Comparison of ENCODE assay signal across 16 mouse cellular contexts in the genomic region with DNA sequence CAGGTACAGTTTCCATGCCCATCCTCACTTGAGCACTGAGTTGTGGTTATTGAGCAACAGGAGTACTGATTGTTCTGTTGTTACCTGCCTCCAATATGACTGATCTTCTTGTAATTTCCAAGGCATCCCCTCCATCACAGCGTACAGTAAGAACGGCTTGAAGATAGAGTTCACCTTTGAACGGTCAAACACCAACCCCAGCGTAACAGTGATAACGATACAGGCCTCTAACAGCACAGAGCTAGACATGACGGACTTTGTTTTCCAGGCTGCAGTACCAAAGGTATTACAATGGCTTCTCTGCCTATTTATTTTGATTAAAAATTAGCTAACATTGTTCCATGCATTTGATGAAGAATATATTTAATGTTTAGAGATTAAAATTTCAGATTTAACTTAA.
"Had no signal": no experiment of that assay in that cellular context is flagged by ENCODE, and none has a peak within 500 bp of the region (broad histone marks: within the 10 kb centered on the region; RNA-seq: fewer than 3 reads in every experiment).

No protein-coding gene starts in this region.

- H3K9ac ChIP-seq: neural tube, embryonic 13.5 days; neural tube, embryonic 15.5 days; stomach, embryonic 15.5 days had no signal

- H3K27ac ChIP-seq: neural tube, embryonic 13.5 days; neural tube, embryonic 15.5 days; stomach, embryonic 15.5 days; stomach, postnatal 0 days had no signal

- H3K4me3 ChIP-seq: neural tube, embryonic 13.5 days; neural tube, embryonic 15.5 days; stomach, embryonic 15.5 days had no signal

- DNase-seq: retina, postnatal 1 day; right cerebral cortex, adult 18-20 months; right cerebral cortex, postnatal 14 days; right cerebral cortex, postnatal 25 days; right cerebral cortex, postnatal 4 days; spleen, adult 18-20 months; thymus, adult 18-20 months; thymus, adult 2 months; thymus, postnatal 14 days; thymus, postnatal 25 days; thymus, postnatal 36 days; thymus, postnatal 4 days had no signal

- H3K27me3 ChIP-seq: neural tube, embryonic 13.5 days; neural tube, embryonic 15.5 days; stomach, embryonic 15.5 days had no signal

- H3K4me2 ChIP-seq: neural tube, embryonic 13.5 days; neural tube, embryonic 15.5 days; stomach, embryonic 15.5 days had no signal

- H3K9me3 ChIP-seq: neural tube, embryonic 13.5 days; neural tube, embryonic 15.5 days; stomach, embryonic 15.5 days had no signal

- H3K4me1 ChIP-seq: neural tube, embryonic 13.5 days; neural tube, embryonic 15.5 days; stomach, embryonic 15.5 days had no signal
